Mouse (Mus musculus): ENCODE data around the gene Sprr2d. TPM values are rescaled to one million over a fixed set of nuclear protein-coding genes. Genes with fewer than 3 reads are reported as not detected.

Sprr2d gene
- total RNA-seq (2023), result not detected in 2 replicates

GRCm38 (mm10) chr3:92338840-92339239 is at the start of gene Sprr2d:
Gene Sprr2d, plus strand, starts transcription at chr3:92339140.

GRCm38 (mm10) chr3:92316320-92316719 is 22.6 kb upstream of the Sprr2d start, which contains the start of gene Sprr2b:
Gene Sprr2b, plus strand, starts transcription at chr3:92316620.

GRCm38 (mm10) chr3:92351843-92352242 is 12.9 kb downstream of the Sprr2d start, which contains the start of gene Sprr2e:
Gene Sprr2e, plus strand, starts transcription at chr3:92352143.

GRCm38 (mm10) chr3:92364887-92365286 is 25.9 kb downstream of the Sprr2d start, which contains the start of gene Sprr2f:
Gene Sprr2f, plus strand, starts transcription at chr3:92365187.

GRCm38 (mm10) chr3:92385385-92385784 is 46.4 kb downstream of the Sprr2d start, which contains the start of gene Sprr2h:
Gene Sprr2h, plus strand, starts transcription at chr3:92385685.

Other genes with a start within 250 kb of the Sprr2d start
- gene Prr9, start 215.2 kb upstream of the Sprr2d start, total RNA-seq (2023), result not detected in 2 replicates
- not detected in 2 replicates for gene Lelp1, start 196.4 kb upstream of the Sprr2d start, total RNA-seq (2023)
- not detected in 2 replicates for gene Sprr2a1, start 123.3 kb upstream of the Sprr2d start, total RNA-seq (2023)
- not detected in 2 replicates for gene Sprr2a2, start 123.2 kb upstream of the Sprr2d start, total RNA-seq (2023)
- not detected in 2 replicates for gene Sprr2a3, start 53.7 kb upstream of the Sprr2d start, total RNA-seq (2023)
- gene Sprr2b, start 22.5 kb upstream of the Sprr2d start, total RNA-seq (2023), result not detected in 2 replicates
- not detected in 2 replicates for gene Sprr2e, start 13.0 kb downstream of the Sprr2d start, total RNA-seq (2023)
- not detected in 2 replicates for gene Sprr2f, start 26.0 kb downstream of the Sprr2d start, total RNA-seq (2023)
- gene Sprr2h, start 46.5 kb downstream of the Sprr2d start, total RNA-seq (2023), result not detected in 2 replicates
- not detected in 2 replicates for gene Sprr2i, start 68.9 kb downstream of the Sprr2d start, total RNA-seq (2023)
- gene Sprr2j-ps, start 78.9 kb downstream of the Sprr2d start, total RNA-seq (2023), result not detected in 2 replicates
- 2.2 TPM in 1 of 2 replicates, not detected in the other for gene Gm9774, start 90.3 kb downstream of the Sprr2d start, total RNA-seq (2023)
- not detected in 2 replicates for gene Sprr2k, start 93.4 kb downstream of the Sprr2d start, total RNA-seq (2023)
- gene Sprr1b, start 99.6 kb downstream of the Sprr2d start, total RNA-seq (2023), result not detected in 2 replicates
- gene Sprr3, start 119.6 kb downstream of the Sprr2d start, total RNA-seq (2023), result not detected in 2 replicates
- gene Sprr1a, start 146.8 kb downstream of the Sprr2d start, total RNA-seq (2023), result not detected in 2 replicates
- gene Sprr4, start 161.4 kb downstream of the Sprr2d start, total RNA-seq (2023), result not detected in 2 replicates
- not detected in 2 replicates for gene 2310046K23Rik, start 195.4 kb downstream of the Sprr2d start, total RNA-seq (2023)
- not detected in 2 replicates for gene Ivl, start 234.6 kb downstream of the Sprr2d start, total RNA-seq (2023)
- not detected in 2 replicates for gene Smcp, start 249.9 kb downstream of the Sprr2d start, total RNA-seq (2023)

Measured in neutrophil, adult 65 days (primary cell).